ENCODE assay signal across 11 mouse cellular contexts in the genomic region with DNA sequence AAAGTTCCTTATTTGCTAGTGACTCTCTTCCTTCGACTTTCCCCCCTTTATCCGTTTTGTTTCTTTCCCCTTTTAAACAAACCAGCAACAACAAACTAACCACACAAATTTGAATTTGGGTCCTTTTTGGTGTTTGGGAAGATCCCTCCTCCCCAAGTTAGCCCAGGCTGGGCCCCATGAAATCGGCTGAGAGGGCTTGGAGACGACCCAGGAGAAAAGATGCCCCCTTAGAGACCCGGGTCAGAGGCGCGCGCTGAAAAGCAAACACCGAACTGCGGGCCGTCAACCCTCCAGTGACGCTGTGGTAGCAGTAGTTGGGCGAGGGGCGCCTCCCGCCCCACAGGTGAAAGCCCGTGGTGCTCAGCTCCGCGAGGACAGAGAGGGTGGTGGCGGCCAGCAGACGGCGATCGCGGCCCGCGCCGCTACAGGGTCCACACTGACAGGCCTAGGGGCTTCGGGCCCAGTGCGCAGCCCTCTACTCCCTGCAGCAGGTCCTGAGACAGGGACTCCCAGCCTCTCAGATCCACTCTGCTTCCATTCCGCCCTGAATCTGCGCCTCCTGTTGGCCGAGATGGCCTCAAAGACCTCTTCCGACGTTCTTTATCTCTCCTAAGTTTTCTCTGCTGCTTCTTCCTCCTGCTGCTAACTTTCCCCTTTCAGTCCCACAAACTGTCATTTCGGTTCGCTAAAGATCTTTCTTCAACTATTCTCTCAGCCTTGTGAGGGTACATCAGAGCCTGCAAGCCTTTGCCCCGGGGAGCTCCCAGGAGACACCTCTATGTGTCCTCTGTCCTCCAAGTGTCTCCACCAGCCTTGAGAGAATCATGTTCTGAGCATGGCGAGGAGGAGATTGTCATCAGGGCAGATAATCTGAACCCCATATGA. TPM values are rescaled to one million over a fixed set of nuclear protein-coding genes. Genes with fewer than 3 reads are reported as not detected.
DNase-seq lines count a peak whose midpoint lies in the region; ATAC-seq and TF ChIP-seq lines count a peak whose summit lies in the region.
"Had no signal": no experiment of that assay in that cellular context is flagged by ENCODE, and none has a peak within 500 bp of the region (broad histone marks: within the 10 kb centered on the region; RNA-seq: fewer than 3 reads in every experiment).

No protein-coding gene starts in this region.

- ATAC-seq in hindbrain, embryonic 15.5 days (ENCODE audit: low FRiP score, low read depth): 0 out of 2 replicates have a peak, but pooled peaks have one; percentile 28
- ATAC-seq in neural tube, embryonic 13.5 days (ENCODE audit: low read depth): peak; percentile 37; the same call in 1 of the 2 replicates

- no peak for DNase-seq in cerebellum, adult 2 months
- DNase-seq in cerebellum, adult 8-10 months: no peak
- no peak for DNase-seq in lung, adult 2 months
- no peak for DNase-seq in lung, postnatal 14 days
- DNase-seq in adrenal gland, adult 18-20 months (ENCODE audit: low spot score in 2 of 2): no peak
- DNase-seq in gastrocnemius, postnatal 10 days: no peak
- DNase-seq: adrenal gland, postnatal 36 days had no signal

- H3K4me2 ChIP-seq in hindbrain, embryonic 15.5 days: no peak overlapping the region
- no peak overlapping the region for H3K4me2 ChIP-seq in neural tube, embryonic 13.5 days

- TF ChIP-seq CTCF in cerebellum, adult 2 months (IDR thresholded peaks at IDR 0.05; ENCODE audit: borderline replicate concordance, insufficient read depth, low read depth, low read length): 0 out of 2 replicates have a peak, but pooled peaks have one; percentile 10
- TF ChIP-seq CTCF in lung, adult 2 months (IDR thresholded peaks at IDR 0.05; ENCODE audit: insufficient read depth, low read length): peak; percentile 9; the same call in 1 of the 2 replicates

- H3K36me3 ChIP-seq in hindbrain, embryonic 15.5 days: no peaks in the 10 kb centered on the region
- no peaks in the 10 kb centered on the region for H3K36me3 ChIP-seq in neural tube, embryonic 13.5 days

- peaks cover 14% of the 10 kb centered on the region; the same call in 1 of the 2 replicates for H3K27me3 ChIP-seq in cerebellum, adult 2 months (ENCODE audit: control insufficient read depth, insufficient read depth, low read length)
- H3K27me3 ChIP-seq in hindbrain, embryonic 15.5 days: peaks cover 69% of the 10 kb centered on the region
- peaks cover 97% of the 10 kb centered on the region for H3K27me3 ChIP-seq in neural tube, embryonic 13.5 days

- 8% methylated on average over 37 of the region's 37 CpGs for whole genome bisulfite sequencing in cerebellum, adult 2 months
- WGBS in lung, adult 2 months: 5% methylated on average over 37 of the region's 37 CpGs
- 5% methylated on average over 37 of the region's 37 CpGs for WGBS in hindbrain, embryonic 15.5 days
- 4% methylated on average over 36 of the region's 37 CpGs for WGBS in neural tube, embryonic 13.5 days

- H3K27ac ChIP-seq in cerebellum, adult 2 months (ENCODE audit: insufficient read depth, low read length): no peak overlapping the region
- H3K27ac ChIP-seq in hindbrain, embryonic 15.5 days (replicated peaks): no peak overlapping the region
- no peak overlapping the region for H3K27ac ChIP-seq in neural tube, embryonic 13.5 days (replicated peaks)

- no peak overlapping the region for H3K9ac ChIP-seq in hindbrain, embryonic 15.5 days
- H3K9ac ChIP-seq in neural tube, embryonic 13.5 days: no peak overlapping the region

- no peaks in the 10 kb centered on the region for H3K4me1 ChIP-seq in cerebellum, adult 2 months (ENCODE audit: control insufficient read depth, insufficient read depth, low read length)
- H3K4me1 ChIP-seq in lung, adult 2 months (ENCODE audit: control insufficient read depth, insufficient read depth, low read length): no peaks in the 10 kb centered on the region; the same call in 1 of the 2 replicates
- peaks cover 19% of the 10 kb centered on the region for H3K4me1 ChIP-seq in hindbrain, embryonic 15.5 days (replicated peaks)
- H3K4me1 ChIP-seq in neural tube, embryonic 13.5 days (replicated peaks): peaks cover 42% of the 10 kb centered on the region

- H3K4me3 ChIP-seq in cerebellum, adult 2 months (replicated peaks; ENCODE audit: insufficient read depth, low read depth, low read length): no peak overlapping the region
- H3K4me3 ChIP-seq in lung, adult 2 months (replicated peaks; ENCODE audit: extremely low read depth, low read depth, low read length): no peak overlapping the region
- H3K4me3 ChIP-seq in hindbrain, embryonic 15.5 days: no peak overlapping the region
- H3K4me3 ChIP-seq in neural tube, embryonic 13.5 days: no peak overlapping the region
- H3K4me3 ChIP-seq: erythroblast, embryonic 14.5 days had no signal

- no peak for TF ChIP-seq POLR2A in cerebellum, adult 2 months (IDR thresholded peaks at IDR 0.05; ENCODE audit: borderline replicate concordance, insufficient read depth, low read length)
- TF ChIP-seq POLR2A in lung, adult 2 months (IDR thresholded peaks at IDR 0.05; ENCODE audit: borderline replicate concordance, extremely low read depth, low read depth, low read length): no peak

- no peaks in the 10 kb centered on the region for H3K9me3 ChIP-seq in hindbrain, embryonic 15.5 days
- no peaks in the 10 kb centered on the region for H3K9me3 ChIP-seq in neural tube, embryonic 13.5 days

RNA-seq across cellular contexts. Expression of gene Sox1, which starts 3.5 kb away (rescaled TPM):
- polyA plus RNA-seq in cerebellum, adult 2 months (2012; rRNA removed): 8.2 and 8.7 TPM in 2 replicates
- polyA plus RNA-seq in lung, adult 2 months (2012; rRNA removed): not detected in 2 replicates
- polyA plus RNA-seq in hindbrain, embryonic 15.5 days (2015; fragmentation: Nextera tagmentation; extraction: Ambion mirVana): 1.9 TPM in 2 replicates
- 0.96 and 1.1 TPM in 2 replicates for polyA plus RNA-seq in neural tube, embryonic 13.5 days (2015; fragmentation: Nextera tagmentation; extraction: Ambion mirVana)
- not detected for total RNA-seq in adrenal gland, adult 18-20 months (2021)
- total RNA-seq in gastrocnemius, postnatal 10 days (2021): under 1 TPM in 1 of 2 experiments, not detected in 1; 0.05 TPM
- total RNA-seq: adrenal gland, postnatal 36 days had no signal
- polyA plus RNA-seq: urinary bladder, adult 2 months had no signal
